27 mouse cellular contexts compared by ENCODE assay signal in the genomic region with DNA sequence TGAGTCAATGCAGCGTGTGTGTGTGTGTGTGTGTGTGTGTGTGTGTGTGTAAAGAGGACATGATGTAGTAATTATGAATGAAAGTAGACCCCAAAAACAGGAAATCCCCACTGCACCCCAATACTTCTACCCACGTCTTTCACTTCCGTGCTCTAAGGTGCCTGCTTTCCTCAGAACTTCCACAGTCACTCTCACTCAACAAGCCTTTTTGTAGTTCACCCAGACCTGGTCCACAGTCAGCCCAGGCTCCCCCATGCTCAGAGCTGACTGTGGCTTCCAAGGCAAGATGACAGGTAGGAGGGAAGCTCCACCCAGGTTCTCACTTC. TPM values are rescaled to one million over a fixed set of nuclear protein-coding genes. Genes with fewer than 3 reads are reported as not detected.
DNase-seq lines count a peak whose midpoint lies in the region; ATAC-seq and TF ChIP-seq lines count a peak whose summit lies in the region.
"Had no signal": no experiment of that assay in that cellular context is flagged by ENCODE, and none has a peak within 500 bp of the region (broad histone marks: within the 10 kb centered on the region; RNA-seq: fewer than 3 reads in every experiment).

No protein-coding gene starts in this region.

- 84% methylated on average over 3 of the region's 3 CpGs for WGBS in midbrain, embryonic 13.5 days
- 75% methylated on average over 3 of the region's 3 CpGs for WGBS in liver, postnatal 0 days (ENCODE audit: insufficient replicate concordance)

- no peak overlapping the region for H3K9ac ChIP-seq in midbrain, embryonic 13.5 days (replicated peaks)
- no peak overlapping the region for H3K9ac ChIP-seq in liver, postnatal 0 days (replicated peaks)
- H3K9ac ChIP-seq: liver, embryonic 15.5 days; neural tube, embryonic 12.5 days had no signal

- ATAC-seq in midbrain, embryonic 13.5 days: no peak
- ATAC-seq in liver, postnatal 0 days: no peak

- H3K4me3 ChIP-seq in gastrocnemius, adult 2 months: no peak overlapping the region
- no peak overlapping the region for H3K4me3 ChIP-seq in brown adipose tissue, adult 24 weeks (ENCODE audit: insufficient read depth, low read depth, low read length)
- no peak overlapping the region for H3K4me3 ChIP-seq in midbrain, embryonic 13.5 days (replicated peaks)
- no peak overlapping the region for H3K4me3 ChIP-seq in liver, postnatal 0 days (ENCODE audit: low read depth, low read length)
- H3K4me3 ChIP-seq: embryonic facial prominence, embryonic 10.5 days; heart, embryonic 10.5 days; limb, embryonic 10.5 days; liver, embryonic 15.5 days; neural tube, embryonic 12.5 days had no signal

- TF ChIP-seq CTCF in gastrocnemius, adult 2 months (IDR thresholded peaks at IDR 0.05): no peak
- no peak for TF ChIP-seq CTCF in liver, postnatal 0 days (IDR thresholded peaks at IDR 0.05; ENCODE audit: low read depth)

- peak overlapping the region; percentile 49 for H3K27ac ChIP-seq in gastrocnemius, adult 2 months
- peak overlapping the region; percentile 54; the same call in 1 of the 2 replicates for H3K27ac ChIP-seq in brown adipose tissue, adult 24 weeks (replicated peaks; ENCODE audit: low read depth, low read length)
- no peak overlapping the region for H3K27ac ChIP-seq in midbrain, embryonic 13.5 days
- H3K27ac ChIP-seq in liver, postnatal 0 days (ENCODE audit: low read depth): no peak overlapping the region
- H3K27ac ChIP-seq: embryonic facial prominence, embryonic 10.5 days; heart, embryonic 10.5 days; kidney, postnatal 0 days; limb, embryonic 10.5 days; liver, embryonic 15.5 days; neural tube, embryonic 12.5 days had no signal

- H3K36me3 ChIP-seq in midbrain, embryonic 13.5 days: no peaks in the 10 kb centered on the region
- no peaks in the 10 kb centered on the region for H3K36me3 ChIP-seq in liver, postnatal 0 days (replicated peaks; ENCODE audit: insufficient read depth, low read length)
- H3K36me3 ChIP-seq: embryonic facial prominence, embryonic 10.5 days; heart, embryonic 10.5 days; limb, embryonic 10.5 days; liver, embryonic 15.5 days; neural tube, embryonic 12.5 days had no signal

- peaks cover 15% of the 10 kb centered on the region for H3K4me1 ChIP-seq in brown adipose tissue, adult 24 weeks (ENCODE audit: control insufficient read depth, insufficient read depth, insufficient read length, low read length)
- H3K4me1 ChIP-seq in midbrain, embryonic 13.5 days (replicated peaks): peaks cover 7% of the 10 kb centered on the region
- H3K4me1 ChIP-seq in liver, postnatal 0 days (ENCODE audit: insufficient read depth): peaks cover 4% of the 10 kb centered on the region
- H3K4me1 ChIP-seq: embryonic facial prominence, embryonic 10.5 days; heart, embryonic 10.5 days; limb, embryonic 10.5 days; liver, embryonic 15.5 days had no signal

- intact Hi-C loops in gastrocnemius, adult 2 months (cut with DNase I): no loop called here

- H3K9me3 ChIP-seq in midbrain, embryonic 13.5 days: no peaks in the 10 kb centered on the region
- H3K9me3 ChIP-seq in liver, postnatal 0 days (ENCODE audit: low read length): no peaks in the 10 kb centered on the region
- H3K9me3 ChIP-seq: embryonic facial prominence, embryonic 10.5 days; heart, embryonic 10.5 days; limb, embryonic 10.5 days; liver, embryonic 15.5 days; neural tube, embryonic 12.5 days had no signal

- no peak for TF ChIP-seq EP300 in liver, postnatal 0 days (IDR thresholded peaks at IDR 0.05; ENCODE audit: low read depth)

- H3K4me2 ChIP-seq in midbrain, embryonic 13.5 days (replicated peaks): no peak overlapping the region
- H3K4me2 ChIP-seq in liver, postnatal 0 days (ENCODE audit: low read depth, low read length): no peak overlapping the region
- H3K4me2 ChIP-seq: liver, embryonic 15.5 days; neural tube, embryonic 12.5 days had no signal

- no peaks in the 10 kb centered on the region for H3K27me3 ChIP-seq in midbrain, embryonic 13.5 days
- H3K27me3 ChIP-seq in liver, postnatal 0 days (ENCODE audit: insufficient read depth, low read length): no peaks in the 10 kb centered on the region
- H3K27me3 ChIP-seq: liver, embryonic 15.5 days; neural tube, embryonic 12.5 days had no signal

- no peak for DNase-seq in gastrocnemius, adult 2 months
- DNase-seq in gastrocnemius, postnatal 4 days (ENCODE audit: low spot score in 2 of 2): no peak
- DNase-seq in B cell, adult 2 months: peak; percentile 18 to 20
- peak; percentile 48 for DNase-seq in naive thymus-derived CD4-positive, alpha-beta T cell, adult 2 months (ENCODE audit: low read depth)
- no peak for DNase-seq in liver, postnatal 0 days
- no peak for DNase-seq in frontal cortex, postnatal 36 days (ENCODE audit: low spot score in 2 of 2)
- DNase-seq: liver; lung, postnatal 4 days had no signal

RNA-seq across cellular contexts. Expression of a gene that starts 7.9 kb away (rescaled TPM):
- 1 to 10 TPM; 2.9 to 4.0 TPM for total RNA-seq in gastrocnemius, adult 2 months (2021)
- total RNA-seq in gastrocnemius, postnatal 4 days (2021): 1 to 10 TPM; 7.5 to 9.5 TPM
- 9.2 and 22.3 TPM in 2 replicates for polyA plus RNA-seq in brown adipose tissue, adult 24 weeks (2012; ENCODE audit: insufficient read depth, insufficient read length, missing spikeins)
- 34.5 and 36.7 TPM in 2 replicates for polyA plus RNA-seq in midbrain, embryonic 13.5 days (2015; fragmentation: Nextera tagmentation; extraction: Ambion mirVana)
- polyA plus RNA-seq in liver, postnatal 0 days (2015; fragmentation: Nextera tagmentation; extraction: Ambion mirVana): 24.1 and 29.0 TPM in 2 replicates

RNA-seq across cellular contexts. Expression of a gene that starts 15.0 kb away (rescaled TPM):
- under 1 TPM in 1 of 2 experiments, not detected in 1; 0.25 TPM for total RNA-seq in gastrocnemius, adult 2 months (2021)
- under 1 TPM in 1 of 2 experiments, not detected in 1; 0.31 TPM for total RNA-seq in gastrocnemius, postnatal 4 days (2021)
- polyA plus RNA-seq in brown adipose tissue, adult 24 weeks (2012; ENCODE audit: insufficient read depth, insufficient read length, missing spikeins): not detected in 2 replicates
- polyA plus RNA-seq in midbrain, embryonic 13.5 days (2015; fragmentation: Nextera tagmentation; extraction: Ambion mirVana): 0.46 and 0.54 TPM in 2 replicates
- 0.11 and 0.28 TPM in 2 replicates for polyA plus RNA-seq in liver, postnatal 0 days (2015; fragmentation: Nextera tagmentation; extraction: Ambion mirVana)
- total RNA-seq: gastrocnemius, postnatal 36 days had no signal

RNA-seq across cellular contexts. Expression of a gene that starts 48.3 kb away (rescaled TPM):
- 10 to 100 TPM in 1 of 2 experiments, 1 to 10 TPM in 1; 9.9 to 10.3 TPM for total RNA-seq in gastrocnemius, adult 2 months (2021)
- total RNA-seq in gastrocnemius, postnatal 4 days (2021): 10 to 100 TPM; 25.3 to 29.8 TPM
- 68.7 and 105 TPM in 2 replicates for polyA plus RNA-seq in brown adipose tissue, adult 24 weeks (2012; ENCODE audit: insufficient read depth, insufficient read length, missing spikeins)
- polyA plus RNA-seq in midbrain, embryonic 13.5 days (2015; fragmentation: Nextera tagmentation; extraction: Ambion mirVana): 43.5 and 51.8 TPM in 2 replicates
- 7.3 and 7.7 TPM in 2 replicates for polyA plus RNA-seq in liver, postnatal 0 days (2015; fragmentation: Nextera tagmentation; extraction: Ambion mirVana)

RNA-seq across cellular contexts. Expression of a gene that starts 54.5 kb away (rescaled TPM):
- not detected for total RNA-seq in gastrocnemius, adult 2 months (2021)
- total RNA-seq in gastrocnemius, postnatal 4 days (2021): not detected
- polyA plus RNA-seq in brown adipose tissue, adult 24 weeks (2012; ENCODE audit: insufficient read depth, insufficient read length, missing spikeins): not detected in 2 replicates
- polyA plus RNA-seq in midbrain, embryonic 13.5 days (2015; fragmentation: Nextera tagmentation; extraction: Ambion mirVana): not detected in 2 replicates
- not detected in 2 replicates for polyA plus RNA-seq in liver, postnatal 0 days (2015; fragmentation: Nextera tagmentation; extraction: Ambion mirVana)
- total RNA-seq: adrenal gland, postnatal 25 days; gastrocnemius, postnatal 36 days; heart, postnatal 4 days; layer of hippocampus, adult 18-20 months; layer of hippocampus, postnatal 25 days had no signal
- polyA plus RNA-seq: brain, embryonic 14.5 days; cortical plate, adult 2 months; embryonic facial prominence, embryonic 10.5 days; forebrain, embryonic 16.5 days; heart, embryonic 10.5 days; heart, embryonic 16.5 days; kidney, postnatal 0 days; limb, embryonic 10.5 days; liver, embryonic 15.5 days; lung, embryonic 16.5 days; neural tube, embryonic 12.5 days; thymus, postnatal 0 days had no signal

Comparison
In these comparisons a context has a peak if more than half of its experiments do, and no peak if none do; other contexts are left out.
1. DNase-seq: peak in B cell, adult 2 months (2 of 2) and naive thymus-derived CD4-positive, alpha-beta T cell, adult 2 months (single experiment); none in gastrocnemius, adult 2 months (single experiment), gastrocnemius, postnatal 4 days (0 of 2), liver, postnatal 0 days (single experiment) and frontal cortex, postnatal 36 days (0 of 2).
2. H3K27ac ChIP-seq: peak in gastrocnemius, adult 2 months (single experiment) and brown adipose tissue, adult 24 weeks (single experiment); none in midbrain, embryonic 13.5 days (single experiment) and liver, postnatal 0 days (single experiment).